Mouse (Mus musculus) embryonic facial prominence, embryonic 11.5 days (tissue): ENCODE data around the gene Usp21. TPM values are rescaled to one million over a fixed set of nuclear protein-coding genes. Genes with fewer than 3 reads are reported as not detected.
A peak's percentile ranks its signal among the peaks of the same experiment; 100 is the strongest.
"Not testable (repeated sequence)": the region's sequence is repeated elsewhere in the genome, so short reads cannot be mapped to it uniquely, and the experiment has no call there.

ENCODE experiments used
- ATAC-seq: fragments of 200-750 bp; cut with Nextera tagmentation; replicated peaks from 2 replicates; pipeline ENCODE4 v1.8.0; 2017; ENCODE audit warnings: low read depth; ENCODE audit not compliant: insufficient number of reproducible peaks, low FRiP score, low TSS enrichment
- DNase-seq: peaks from one replicate; pipeline ENCODE4 v3.0.0-alpha.2; 2015; ENCODE audit warnings: low spot score
- H3K27ac ChIP-seq: fragments of 300-500 bp; sonication (generic); replicated peaks from 2 replicates; pipeline ENCODE4 v1.5.1; 2014; ENCODE audit warnings: mild to moderate bottlenecking, low read depth, low read length, control low read depth
- H3K27me3 ChIP-seq: fragments of 300-500 bp; sonication (generic); 2 replicates; pipeline ENCODE4 v1.6.1; 2014; ENCODE audit warnings: mild to moderate bottlenecking, low read length, moderate library complexity, mixed read lengths; ENCODE audit not compliant: control insufficient read depth, insufficient read depth
- H3K36me3 ChIP-seq: fragments of 300-500 bp; sonication (generic); replicated peaks from 2 replicates; pipeline ENCODE4 v1.6.1; 2014; ENCODE audit warnings: low read depth, mild to moderate bottlenecking, low read length, moderate library complexity, mixed read lengths; ENCODE audit not compliant: control insufficient read depth, insufficient read depth
- H3K4me1 ChIP-seq: fragments of 300-500 bp; sonication (generic); 2 replicates; pipeline ENCODE4 v1.6.1; 2014; ENCODE audit warnings: low read length, mixed read lengths; ENCODE audit not compliant: control insufficient read depth, insufficient read depth
- H3K4me2 ChIP-seq: fragments of 300-500 bp; sonication (generic); 2 replicates; pipeline ENCODE4 v1.6.1; 2014; ENCODE audit warnings: low read depth, mild to moderate bottlenecking, control low read depth, low read length, moderate library complexity
- H3K4me3 ChIP-seq: fragments of 300-500 bp; sonication (generic); 2 replicates; pipeline ENCODE4 v1.5.1; 2014; ENCODE audit warnings: low read depth, low read length, control low read depth
- H3K9ac ChIP-seq: fragments of 300-500 bp; sonication (generic); replicated peaks from 2 replicates; pipeline ENCODE4 v1.6.1; 2014; ENCODE audit warnings: mild to moderate bottlenecking, control low read depth, low read length
- H3K9me3 ChIP-seq: fragments of 300-500 bp; sonication (generic); replicated peaks from 2 replicates; pipeline ENCODE4 v1.6.1; 2016; ENCODE audit warnings: mild to moderate bottlenecking, low read length, inconsistent platforms, mixed read lengths; ENCODE audit not compliant: control insufficient read depth
- WGBS: fragments of 180-500 bp; shearing (Covaris S2); extraction: QIAGEN DNeasy Blood & Tissue Kit; methylation state at CpG from one replicate; pipeline ENCODE4 v1.1.7; 2014; 5-methylcytosine and 5-hydroxymethylcytosine counted together
- polyA plus RNA-seq: library from polyadenylated mRNA; unstranded; fragments of >200 nt; fragmentation: Nextera tagmentation; extraction: Ambion mirVana; gene quantifications from 2 replicates; pipeline ENCODE4 v1.2.1, GENCODE M21; 2014

Usp21 gene
- polyA plus RNA-seq, 1 experiment from 2014 or later, result 96.1 TPM

DNA sequence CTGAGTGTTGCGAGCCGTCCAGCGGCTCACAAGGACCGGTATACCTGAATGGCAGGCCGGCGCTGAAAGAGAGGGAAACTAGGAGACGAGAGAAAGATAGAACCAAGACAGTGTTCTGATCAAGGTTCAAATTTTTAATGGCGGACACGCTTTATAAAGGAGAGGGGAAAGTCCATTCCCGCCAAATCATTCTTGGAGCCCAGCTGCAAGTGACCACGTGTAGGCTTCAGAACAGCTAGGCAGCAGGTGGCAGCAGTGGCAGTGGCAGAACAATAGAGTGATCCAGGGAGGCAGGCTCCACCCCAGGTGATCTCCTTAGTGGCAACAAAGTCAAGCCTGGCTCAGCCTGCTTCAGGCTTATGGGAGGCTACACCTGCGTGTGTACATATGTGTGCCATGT, 45.8 kb downstream of the Usp21 start:
- not testable (repeated sequence) for H3K4me2 ChIP-seq, H3K27ac ChIP-seq, ATAC-seq, H3K36me3 ChIP-seq, H3K27me3 ChIP-seq, DNase-seq, H3K4me1 ChIP-seq, H3K4me3 ChIP-seq, H3K9me3 ChIP-seq, H3K9ac ChIP-seq
- 88% methylated on average over 12 of the region's 12 CpGs for WGBS

- ATAC-seq, result no peak
- H3K9ac ChIP-seq, result no peak overlapping the region
- 85% methylated on average over 10 of the region's 10 CpGs for WGBS
Observed at GRCm38 (mm10) chr1:171240911-171241310, 46.9 kb downstream of the Usp21 start.

DNA sequence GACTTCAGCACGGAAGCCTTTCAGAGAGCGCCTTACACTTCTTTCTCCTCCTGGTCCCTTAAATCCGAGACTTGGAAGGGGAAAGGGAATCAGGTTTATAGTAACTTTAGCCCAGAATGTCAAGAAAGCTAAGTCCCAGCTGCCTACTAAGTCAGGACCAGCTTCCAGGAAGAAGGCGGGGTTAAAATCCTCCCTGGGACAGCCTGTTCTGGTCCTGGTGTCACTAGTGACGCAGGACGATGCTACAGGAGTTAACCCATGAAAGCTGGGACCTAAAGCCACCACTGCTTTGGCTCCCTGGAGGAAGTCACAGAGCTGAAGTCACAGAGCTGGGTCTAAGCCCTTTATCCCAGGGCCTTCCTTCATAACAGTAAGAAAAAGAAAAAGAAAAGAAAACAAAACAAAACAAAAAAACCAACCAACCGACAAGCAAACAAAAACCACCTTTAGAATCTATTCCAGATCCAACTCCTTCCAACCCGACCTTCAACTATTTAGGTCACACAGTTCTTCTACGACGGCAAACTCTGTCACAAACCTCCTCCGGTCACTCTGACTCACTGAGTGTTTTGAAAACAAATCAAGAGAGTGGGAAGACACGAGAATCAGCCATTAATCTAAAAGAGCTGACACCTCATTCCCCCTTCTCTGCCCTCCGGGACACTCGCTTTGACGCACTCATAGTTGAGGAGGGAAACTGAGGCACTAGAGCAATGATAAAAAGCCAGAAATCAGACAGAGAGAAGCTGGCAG, 47.6 kb downstream of the Usp21 start:
- Histone ChIP-seq H3K4me3 (no peak overlapping the region), H3K27ac (no peak overlapping the region), H3K9ac (no peak overlapping the region), H3K9me3 (no peaks in the 10 kb centered on the region), H3K4me2 (no peak overlapping the region), H3K27me3 (no peaks in the 10 kb centered on the region), H3K36me3 (peaks cover 12% of the 10 kb centered on the region; the same call in 1 of the 2 replicates), H3K4me1 (no peaks in the 10 kb centered on the region)
- WGBS, result 75% methylated on average over 15 of the region's 15 CpGs
- no peak for ATAC-seq
- DNase-seq, result no peak

More at GRCm38 (mm10) chr1:171240911-171241310, 46.9 kb downstream of the Usp21 start:
- Histone ChIP-seq H3K4me2 (no peak overlapping the region), H3K27me3 (no peaks in the 10 kb centered on the region), H3K36me3 (peaks cover 7% of the 10 kb centered on the region; the same call in 1 of the 2 replicates), H3K9me3 (no peaks in the 10 kb centered on the region), H3K27ac (no peak overlapping the region), H3K4me3 (no peak overlapping the region), H3K4me1 (no peaks in the 10 kb centered on the region)
- DNase-seq, result no peak

GRCm38 (mm10) chr1:171238463-171238862, 49.3 kb downstream of the Usp21 start:
- H3K4me1 ChIP-seq, result no peaks in the 10 kb centered on the region
- H3K27me3 ChIP-seq, result no peaks in the 10 kb centered on the region
- DNase-seq (peak; percentile 67), ATAC-seq (no peak)
- H3K4me3 ChIP-seq, result no peak overlapping the region
- H3K36me3 ChIP-seq, result peaks cover 20% of the 10 kb centered on the region; the same call in 1 of the 2 replicates
- 69% methylated on average over 14 of the region's 14 CpGs for WGBS
- H3K9ac ChIP-seq, result no peak overlapping the region
- no peak overlapping the region for H3K4me2 ChIP-seq
- no peak overlapping the region for H3K27ac ChIP-seq
- no peaks in the 10 kb centered on the region for H3K9me3 ChIP-seq

DNA sequence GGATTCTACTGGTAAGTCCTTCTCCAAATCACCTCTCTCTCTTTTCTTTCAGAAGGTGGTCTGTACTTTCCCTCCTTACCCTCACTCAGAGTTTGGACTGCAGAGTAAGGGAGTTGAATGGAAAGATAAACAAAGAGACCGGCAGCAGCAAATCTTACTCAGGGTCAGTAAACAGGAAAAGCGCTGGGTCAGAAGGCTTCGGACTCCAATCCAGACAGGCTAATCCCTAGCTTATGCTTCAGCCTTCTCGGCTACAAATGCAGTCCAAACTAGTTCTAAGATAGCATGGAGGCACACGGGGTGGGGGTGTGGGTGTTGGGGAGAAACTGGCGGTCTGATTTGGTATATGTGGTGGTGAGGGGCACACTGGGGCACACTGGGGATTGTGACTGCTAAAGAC, 50.4 kb downstream of the Usp21 start:
- Histone ChIP-seq H3K27me3 (no peaks in the 10 kb centered on the region), H3K36me3 (peaks cover 20% of the 10 kb centered on the region; the same call in 1 of the 2 replicates), H3K9me3 (no peaks in the 10 kb centered on the region), H3K4me1 (no peaks in the 10 kb centered on the region), H3K4me3 (no peak overlapping the region), H3K4me2 (no peak overlapping the region), H3K9ac (no peak overlapping the region), H3K27ac (no peak overlapping the region)
- WGBS, result 89% methylated on average over 6 of the region's 6 CpGs
- DNase-seq (no peak), ATAC-seq (no peak)

GRCm38 (mm10) chr1:171235791-171236190, 52.0 kb downstream of the Usp21 start:
- no peak for ATAC-seq

DNA sequence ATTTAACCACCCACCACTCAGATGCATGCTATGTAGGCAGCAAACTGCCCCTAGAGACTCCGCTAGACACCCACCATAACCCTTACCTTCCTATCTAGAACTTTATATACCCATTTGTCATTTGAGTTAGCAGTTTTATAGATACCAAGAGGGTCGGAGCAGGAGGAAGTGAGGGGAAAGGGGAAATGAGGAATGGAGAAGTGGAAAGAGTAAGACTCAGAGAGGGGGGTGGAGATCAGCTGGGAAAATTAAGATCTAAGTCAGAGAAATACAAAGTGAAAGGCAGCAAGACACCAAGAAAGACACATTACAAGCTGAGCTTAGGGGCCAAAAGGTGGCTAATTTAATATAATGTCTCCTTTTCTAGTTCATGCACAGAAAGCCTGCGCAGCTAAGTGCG, 53.3 kb downstream of the Usp21 start:
- 95% methylated on average over 4 of the region's 4 CpGs for WGBS
- Histone ChIP-seq H3K9me3 (no peaks in the 10 kb centered on the region), H3K4me3 (no peak overlapping the region), H3K4me2 (no peak overlapping the region), H3K27ac (no peak overlapping the region), H3K9ac (no peak overlapping the region), H3K27me3 (no peaks in the 10 kb centered on the region), H3K36me3 (peaks cover 18% of the 10 kb centered on the region; the same call in 1 of the 2 replicates), H3K4me1 (no peaks in the 10 kb centered on the region)
- DNase-seq (no peak), ATAC-seq (no peak)

More at GRCm38 (mm10) chr1:171235791-171236190, 52.0 kb downstream of the Usp21 start:
- H3K4me1 ChIP-seq, result no peaks in the 10 kb centered on the region
- 88% methylated on average over 3 of the region's 4 CpGs for WGBS
- H3K36me3 ChIP-seq, result peaks cover 20% of the 10 kb centered on the region; the same call in 1 of the 2 replicates
- no peaks in the 10 kb centered on the region for H3K27me3 ChIP-seq
- no peak overlapping the region for H3K27ac ChIP-seq
- no peak overlapping the region for H3K9ac ChIP-seq
- no peaks in the 10 kb centered on the region for H3K9me3 ChIP-seq
- DNase-seq, result no peak
- H3K4me2 ChIP-seq, result no peak overlapping the region
- H3K4me3 ChIP-seq, result no peak overlapping the region

- Histone ChIP-seq H3K9ac (no peak within 1 kb of the TSS), H3K36me3 (peaks cover 16% of the 10 kb centered on the region; the same call in 1 of the 2 replicates), H3K27ac (no peak within 1 kb of the TSS), H3K27me3 (no peaks in the 10 kb centered on the region), H3K9me3 (no peaks in the 10 kb centered on the region), H3K4me3 (no peak within 1 kb of the TSS), H3K4me1 (no peaks in the 10 kb centered on the region), H3K4me2 (no peak within 1 kb of the TSS)
- DNase-seq, result no peak
- WGBS, result 91% methylated on average over 14 of the region's 14 CpGs
- no peak for ATAC-seq
Observed at GRCm38 (mm10) chr1:171234126-171234525, 53.7 kb downstream of the Usp21 start, which contains the start of gene Fcer1g. Fcer1g (minus strand) TSS chr1:171234365.
